Mouse (Mus musculus) left cerebral cortex, postnatal 36 days (tissue): ENCODE measurements at regions not wholly inside any gene's neighbourhood (a gene's known extent, or its start where the extent isn't known, plus 50 kb on each side); places are given as distances from the start of the nearest gene placed in this dataset.

Experiments used
- DNase-seq, 2 experiments: peaks; one replicate each; pipeline ENCODE4 v3.0.0; 2021 to 2022; ENCODE audit warnings: low spot score in 2 of 2, mixed read lengths in 1 of 2
- intact Hi-C: fragments of 180-260 bp; cut with DNase I; formaldehyde crosslinking; loops from one replicate; pipeline ENCODE4 v1.15.1; 2025

DNA sequence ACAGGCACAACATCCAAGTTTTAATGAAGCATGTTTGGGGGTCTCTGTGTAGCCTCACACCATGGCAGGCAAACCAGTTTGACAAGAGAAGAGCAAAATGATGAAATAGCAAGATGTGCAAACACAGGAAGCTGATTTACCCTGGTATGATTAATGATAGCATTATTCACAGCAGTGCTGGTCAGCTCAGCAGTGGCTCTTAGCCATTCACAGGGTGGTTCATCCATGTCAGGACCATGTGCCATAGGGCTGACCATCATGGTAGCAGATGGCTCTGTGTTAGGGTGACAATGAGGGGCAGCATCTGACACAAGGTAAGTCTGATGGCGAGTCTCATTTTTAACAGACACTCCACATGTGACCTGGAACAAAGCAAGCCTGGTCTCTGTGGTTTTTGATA lies 443.1 kb upstream of the Arpp21 start:
- intact Hi-C loops = no loop called here

DNA sequence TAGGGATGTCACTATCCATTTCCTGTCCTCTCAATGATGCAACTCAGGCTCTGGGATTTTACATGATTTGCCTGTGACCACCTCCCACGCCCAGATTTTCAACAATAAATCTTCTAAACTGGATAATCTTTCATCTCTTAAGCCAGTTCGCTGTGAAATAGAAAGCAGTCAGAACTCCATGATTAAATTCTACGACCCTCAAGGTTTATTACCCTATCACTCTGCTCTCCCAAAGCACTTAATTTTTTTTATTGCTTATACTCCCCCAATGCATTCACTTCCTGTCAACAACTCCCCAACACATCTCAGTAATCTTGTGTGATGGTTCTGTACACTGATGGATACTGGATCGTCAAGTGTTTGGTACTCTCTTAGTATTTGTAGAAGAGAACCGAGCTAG lies 439.5 kb upstream of the Arpp21 start:
- no peak for DNase-seq
- intact Hi-C loops = no loop called here

More for the DNA sequence above, 443.1 kb upstream of the Arpp21 start:
- no peak for DNase-seq
